Comparison of ENCODE assay signal across 7 mouse cellular contexts in the genomic region with DNA sequence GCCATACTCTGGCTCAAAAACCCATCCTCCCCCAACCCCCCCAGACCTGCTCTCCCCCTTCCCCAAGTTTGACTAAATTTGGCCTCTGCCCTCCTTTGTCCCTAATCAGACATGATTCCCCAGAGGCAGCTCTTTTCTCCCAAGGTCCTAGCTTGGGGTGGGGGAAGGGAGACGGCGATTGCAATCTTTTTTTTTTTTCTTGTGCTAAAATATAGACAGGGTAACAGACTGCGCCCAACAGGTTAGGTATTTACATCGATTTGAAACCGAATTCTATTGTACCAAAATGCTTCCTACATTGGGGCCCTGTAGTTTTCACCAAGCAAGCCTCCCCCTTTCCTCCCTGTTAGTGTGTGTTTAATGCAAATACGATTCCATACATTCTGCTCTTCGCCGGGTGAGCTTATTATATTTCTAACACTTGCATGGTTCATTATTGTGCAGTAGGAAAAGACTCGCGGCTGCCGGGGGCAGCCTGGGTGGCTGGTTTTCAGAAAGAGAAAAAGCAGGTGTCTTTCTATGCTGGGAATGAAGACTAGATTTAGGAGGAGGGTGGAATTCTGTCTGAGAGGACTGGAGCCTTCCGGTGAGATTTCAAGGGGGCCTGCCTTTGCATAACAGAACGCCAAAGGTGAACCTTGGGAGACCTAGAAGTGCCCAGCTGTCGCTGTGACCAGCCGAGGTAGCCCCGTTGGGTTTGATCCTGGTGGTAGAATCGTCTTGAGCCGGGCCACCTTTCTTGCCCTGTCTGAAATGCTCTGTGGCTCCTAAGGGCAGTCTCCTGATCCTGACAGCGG.
DNase-seq lines count a peak whose midpoint lies in the region; ATAC-seq and TF ChIP-seq lines count a peak whose summit lies in the region.

No protein-coding gene starts in this region.

- no peak for TF ChIP-seq CTCF in C2C12 (IDR thresholded peaks at IDR 0.05; ENCODE audit: control insufficient read depth, insufficient read depth, insufficient read length)
- TF ChIP-seq CTCF in E14TG2a.4 (conservative IDR thresholded peaks at IDR 0.05; ENCODE audit: low read length): no peak

- no peaks in the 10 kb centered on the region for H3K9me3 ChIP-seq in E14TG2a.4 (ENCODE audit: low read length)
- no peaks in the 10 kb centered on the region for H3K9me3 ChIP-seq in heart, embryonic 15.5 days (replicated peaks)
- no peaks in the 10 kb centered on the region for H3K9me3 ChIP-seq in liver, embryonic 16.5 days (replicated peaks; ENCODE audit: control insufficient read depth, low read length)

- no peak for DNase-seq in layer of hippocampus, postnatal 25 days (ENCODE audit: extremely low spot score in 1 of 2, low spot score in 1 of 2)
- DNase-seq in gastrocnemius, adult 8-10 months (ENCODE audit: low spot score in 2 of 2): no peak
- no peak for DNase-seq in frontal cortex, postnatal 36 days (ENCODE audit: low spot score in 2 of 2)

- peak overlapping the region; percentile 68 for H3ac ChIP-seq in C2C12 (ENCODE audit: control insufficient read depth, insufficient read length, low read depth)

- ATAC-seq in heart, embryonic 15.5 days (replicated peaks; ENCODE audit: insufficient number of reproducible peaks, insufficient read depth, low FRiP score, low read depth): no peak
- no peak for ATAC-seq in liver, embryonic 16.5 days (ENCODE audit: low read depth)

- H3K79me2 ChIP-seq in C2C12 (ENCODE audit: control insufficient read depth, insufficient read depth): peaks cover 97% of the 10 kb centered on the region

- WGBS in heart, embryonic 15.5 days: 35% methylated on average over 19 of the region's 19 CpGs
- 37% methylated on average over 19 of the region's 19 CpGs for WGBS in liver, embryonic 16.5 days (ENCODE audit: insufficient replicate concordance)

- H3K36me3 ChIP-seq in C2C12 (ENCODE audit: control insufficient read depth, insufficient read depth): no peaks in the 10 kb centered on the region
- H3K36me3 ChIP-seq in E14TG2a.4 (ENCODE audit: insufficient read depth, low read length): no peaks in the 10 kb centered on the region
- no peaks in the 10 kb centered on the region for H3K36me3 ChIP-seq in heart, embryonic 15.5 days
- no peaks in the 10 kb centered on the region for H3K36me3 ChIP-seq in liver, embryonic 16.5 days (ENCODE audit: control insufficient read depth, insufficient read depth)

- H3K9ac ChIP-seq in heart, embryonic 15.5 days: peak overlapping the region; percentile 88
- no peak overlapping the region for H3K9ac ChIP-seq in liver, embryonic 16.5 days (ENCODE audit: low read depth, low read length)

- H3K4me1 ChIP-seq in E14TG2a.4 (replicated peaks; ENCODE audit: low read depth, low read length): peaks cover 84% of the 10 kb centered on the region
- H3K4me1 ChIP-seq in heart, embryonic 15.5 days (replicated peaks): peaks cover 89% of the 10 kb centered on the region
- H3K4me1 ChIP-seq in liver, embryonic 16.5 days (ENCODE audit: control insufficient read depth, low read depth, low read length): peaks cover 13% of the 10 kb centered on the region

- H3K4me3 ChIP-seq in C2C12 (ENCODE audit: insufficient read depth, poor library complexity, severe bottlenecking) (peak overlapping the region; percentile 86), E14TG2a.4 (replicated peaks; ENCODE audit: low read length) (peak overlapping the region; percentile 88; the same call in 1 of the 2 replicates)
- H3K4me3 ChIP-seq in heart, embryonic 15.5 days: peak overlapping the region; percentile 91
- H3K4me3 ChIP-seq in liver, embryonic 16.5 days (ENCODE audit: low read depth, low read length): no peak overlapping the region

- H3K27me3 ChIP-seq in C2C12 (ENCODE audit: control insufficient read depth, insufficient read depth, insufficient read length) (no peaks in the 10 kb centered on the region), E14TG2a.4 (ENCODE audit: insufficient read depth, low read length) (peaks cover 70% of the 10 kb centered on the region)
- H3K27me3 ChIP-seq in heart, embryonic 15.5 days: no peaks in the 10 kb centered on the region
- peaks cover 25% of the 10 kb centered on the region for H3K27me3 ChIP-seq in liver, embryonic 16.5 days (ENCODE audit: control insufficient read depth, insufficient read depth, low read depth, low read length)

- peaks cover 51% of the 10 kb centered on the region for H3K79me3 ChIP-seq in C2C12 (ENCODE audit: low read depth)

- peak overlapping the region; percentile 91 for H3K27ac ChIP-seq in heart, embryonic 15.5 days
- H3K27ac ChIP-seq in liver, embryonic 16.5 days (ENCODE audit: low read length): no peak overlapping the region

- peak overlapping the region; percentile 97 for H3K4me2 ChIP-seq in heart, embryonic 15.5 days
- peak overlapping the region; percentile 56 for H3K4me2 ChIP-seq in liver, embryonic 16.5 days (ENCODE audit: low read depth, low read length)

TF ChIP-seq in C2C12, 6 proteins besides CTCF, POLR2A, EP300 and RAD21:
- no peak for TF ChIP-seq CEBPB (IDR thresholded peaks at IDR 0.05; ENCODE audit: low read depth)
- TF ChIP-seq MYOG (IDR thresholded peaks at IDR 0.05; ENCODE audit: control insufficient read depth, extremely low read depth, insufficient read length): no peak
- no peak for TF ChIP-seq USF1 (IDR thresholded peaks at IDR 0.05; ENCODE audit: low read depth)
- TF ChIP-seq MYOD1 (IDR thresholded peaks at IDR 0.05; ENCODE audit: control insufficient read depth, insufficient read length, low read depth): no peak
- TF ChIP-seq MAX (IDR thresholded peaks at IDR 0.05): no peak
- TF ChIP-seq FOSL1 (IDR thresholded peaks at IDR 0.05; ENCODE audit: insufficient read depth, low read length, poor library complexity, severe bottlenecking): no peak
